Mouse (Mus musculus) left cerebral cortex, adult 8-10 months (tissue): ENCODE measurements around the gene Fam198b. TPM values are rescaled to one million over a fixed set of nuclear protein-coding genes. Genes with fewer than 3 reads are reported as not detected.
A peak's percentile ranks its signal among the peaks of the same experiment; 100 is the strongest.

Experiments
- DNase-seq, 2 experiments: peaks; one replicate each; pipeline ENCODE4 v3.0.0; 2022; ENCODE audit warnings: low spot score in 2 of 2
- total RNA-seq, 4 experiments: library from RNA; stranded (reverse); gene quantifications; 2 replicates each; pipeline ENCODE4 v1.2.4; 2022

The Fam198b gene
- total RNA-seq, 4 experiments from 2014 or later, result 5.8 to 8.0 (median 6.4) TPM

- no peak for DNase-seq
Observed at GRCm38 (mm10) chr3:79977656-79978450, 93.5 kb downstream of the Fam198b start.

- DNase-seq, result no peak
Observed at GRCm38 (mm10) chr3:79980714-79981113, 96.4 kb downstream of the Fam198b start.

- DNase-seq, result no peak
Observed at GRCm38 (mm10) chr3:79983961-79984419, 99.7 kb downstream of the Fam198b start.

- no peak for DNase-seq
Observed at GRCm38 (mm10) chr3:79984542-79984941, 100.2 kb downstream of the Fam198b start.

- no peak for DNase-seq
Observed at GRCm38 (mm10) chr3:79989250-79989649, 104.9 kb downstream of the Fam198b start.

GRCm38 (mm10) chr3:79989911-79990310, 105.6 kb downstream of the Fam198b start:
- DNase-seq, result no peak

GRCm38 (mm10) chr3:79990480-79990879, 106.1 kb downstream of the Fam198b start:
- no peak for DNase-seq

GRCm38 (mm10) chr3:79994029-79994539, 109.8 kb downstream of the Fam198b start:
- no peak for DNase-seq

- DNase-seq, result peak in 1 of 2 experiments; percentile 32
Observed at GRCm38 (mm10) chr3:79995726-79996125, 111.4 kb downstream of the Fam198b start.

Other genes with a start within 250 kb of the Fam198b start
- 10 to 100 TPM; 14.1 to 16.4 (median 15.6) TPM for gene Rxfp1, start 146.7 kb upstream of the Fam198b start, total RNA-seq
- 10 to 100 TPM; 13.4 to 26.8 (median 15.3) TPM for gene Tmem144, start 31.8 kb upstream of the Fam198b start, total RNA-seq